Mouse (Mus musculus) ovary, adult 18-20 months (tissue): ENCODE data around the gene Tex52.

Source experiments
- DNase-seq: peaks from one replicate; pipeline ENCODE4 v3.0.0; 2022; ENCODE audit warnings: low spot score, mixed read lengths

The Tex52 gene

GRCm38 (mm10) chr6:128429300-128429699 is 54.0 kb downstream of the Tex52 start:
- DNase-seq: no peak

GRCm38 (mm10) chr6:128429826-128430225 is 54.6 kb downstream of the Tex52 start:
- no peak for DNase-seq

- no peak for DNase-seq
These were observed 57.2 kb downstream of the Tex52 start for GRCm38 (mm10) chr6:128432356-128432915.

- no peak for DNase-seq
These were observed 58.3 kb downstream of the Tex52 start for GRCm38 (mm10) chr6:128433566-128433965.
